Mouse (Mus musculus) lung, adult 2 months (tissue): ENCODE measurements at regions not wholly inside any gene's neighbourhood (a gene's known extent, or its start where the extent isn't known, plus 50 kb on each side); places are given as distances from the start of the nearest gene placed in this dataset.

Experiments used
- CTCF ChIP-seq: fragments of 200-500 bp; IDR thresholded peaks from 2 replicates; pipeline ENCODE4 v1.5.1; 2011; ENCODE audit warnings: mild to moderate bottlenecking, low read length, control low read depth; ENCODE audit not compliant: insufficient read depth
- POLR2A ChIP-seq: fragments of 200-500 bp; IDR thresholded peaks from 2 replicates; pipeline ENCODE4 v1.6.1; 2011; ENCODE audit warnings: low read depth, mild to moderate bottlenecking, control low read depth, low read length, borderline replicate concordance; ENCODE audit errors: extremely low read depth

DNA sequence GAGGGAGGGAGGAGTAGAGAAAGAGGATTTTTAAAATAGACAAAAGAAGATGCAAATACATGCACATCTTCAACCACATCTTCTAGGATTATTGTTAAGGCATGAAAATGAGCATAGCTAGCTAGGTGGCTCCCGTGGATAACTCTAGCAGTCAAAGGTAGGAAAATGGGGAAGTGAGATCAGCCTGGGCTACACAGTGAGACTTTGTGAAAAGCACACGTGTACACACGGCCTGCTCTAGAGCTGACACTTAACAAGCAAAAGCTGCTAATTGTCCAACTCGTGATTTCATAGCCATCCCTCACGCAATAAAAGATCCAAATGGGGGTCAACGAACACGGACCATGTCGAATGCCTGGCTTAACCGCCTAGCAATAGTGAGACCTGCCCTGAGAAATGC, 642.0 kb upstream of the Sox9 start:
- TF ChIP-seq CTCF (no peak), POLR2A (no peak)
